Mouse (Mus musculus) right cerebral cortex, postnatal 4 days (tissue): ENCODE data around the gene Crim1.

Source experiments
- DNase-seq: peaks from one replicate; pipeline ENCODE4 v3.0.0-alpha.2; 2022

Gene Crim1

GRCm38 (mm10) chr17:78379730-78380245, 179.7 kb downstream of the Crim1 start:
- no peak for DNase-seq

GRCm38 (mm10) chr17:78382321-78382720, 182.3 kb downstream of the Crim1 start:
- DNase-seq: no peak

GRCm38 (mm10) chr17:78387665-78388064, 187.6 kb downstream of the Crim1 start:
- DNase-seq: no peak

- no peak for DNase-seq
Observed at GRCm38 (mm10) chr17:78388101-78388847, 188.2 kb downstream of the Crim1 start.

- no peak for DNase-seq
Observed at GRCm38 (mm10) chr17:78389573-78389972, 189.5 kb downstream of the Crim1 start.

- DNase-seq: no peak
Observed at GRCm38 (mm10) chr17:78392401-78393087, 192.5 kb downstream of the Crim1 start.

GRCm38 (mm10) chr17:78400130-78400840, 200.2 kb downstream of the Crim1 start:
- DNase-seq: no peak

GRCm38 (mm10) chr17:78401311-78401710, 201.3 kb downstream of the Crim1 start:
- DNase-seq: no peak

- no peak for DNase-seq
Observed at GRCm38 (mm10) chr17:78401713-78402112, 201.7 kb downstream of the Crim1 start.

GRCm38 (mm10) chr17:78402174-78402573, 202.1 kb downstream of the Crim1 start:
- no peak for DNase-seq

- DNase-seq: no peak
Observed at GRCm38 (mm10) chr17:78403229-78403628, 203.2 kb downstream of the Crim1 start.

GRCm38 (mm10) chr17:78403804-78404203, 203.8 kb downstream of the Crim1 start:
- no peak for DNase-seq

- DNase-seq: no peak
Observed at GRCm38 (mm10) chr17:78405336-78405735, 205.3 kb downstream of the Crim1 start.

- DNase-seq: no peak
Observed at GRCm38 (mm10) chr17:78406854-78407253, 206.8 kb downstream of the Crim1 start.

- DNase-seq: no peak
Observed at GRCm38 (mm10) chr17:78407581-78407980, 207.5 kb downstream of the Crim1 start.

GRCm38 (mm10) chr17:78408386-78408785, 208.3 kb downstream of the Crim1 start:
- no peak for DNase-seq

GRCm38 (mm10) chr17:78409900-78410299, 209.9 kb downstream of the Crim1 start:
- no peak for DNase-seq

GRCm38 (mm10) chr17:78415255-78415654, 215.2 kb downstream of the Crim1 start:
- no peak for DNase-seq

GRCm38 (mm10) chr17:78417381-78418281, 217.6 kb downstream of the Crim1 start, which contains the start of gene Fez2:
Fez2 (minus strand) TSS chr17:78418152.
- DNase-seq: peak; percentile 79

GRCm38 (mm10) chr17:78419216-78419615, 219.2 kb downstream of the Crim1 start:
- DNase-seq: no peak

- DNase-seq: no peak
Observed at GRCm38 (mm10) chr17:78425026-78425425, 225.0 kb downstream of the Crim1 start.
